Mouse (Mus musculus): Measurements from ENCODE around the gene Fbxw2. TPM values are rescaled to one million over a fixed set of nuclear protein-coding genes. Genes with fewer than 3 reads are reported as not detected.
"Not testable (repeated sequence)": the region's sequence is repeated elsewhere in the genome, so short reads cannot be mapped to it uniquely, and the experiment has no call there.

Fbxw2 gene
- polyA plus RNA-seq, 1 experiment: 73.5 TPM

DNA sequence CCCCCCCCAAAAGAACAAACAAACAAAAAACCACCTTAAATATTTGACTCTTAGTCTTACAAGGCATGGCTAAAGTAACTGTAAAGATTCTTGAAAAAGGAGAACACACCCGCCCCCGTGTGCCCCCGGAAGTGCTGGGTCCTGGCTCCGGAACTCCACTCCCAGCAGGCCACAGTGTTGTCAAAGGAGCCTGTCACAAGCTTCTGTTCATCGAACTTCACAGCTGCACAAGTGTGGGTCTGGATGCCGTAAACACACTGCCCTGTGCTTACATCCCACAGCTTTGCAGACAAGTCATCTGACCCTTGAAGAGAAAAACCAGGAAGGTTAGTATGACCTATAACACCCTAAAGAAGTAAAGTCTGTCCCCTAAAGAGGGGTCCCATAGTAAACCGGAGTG, 13.4 kb downstream of the Fbxw2 start:
- Histone ChIP-seq H3K4me1 (ENCODE audit: control insufficient read depth, insufficient read depth, low read length) (0 out of 2 replicates have a peak, but pooled peaks cover 3% of the 10 kb centered on the region), H3K4me3 (ENCODE audit: insufficient read depth, low read length) (no peak overlapping the region), H3K27ac (ENCODE audit: insufficient read depth, low read length) (no peak overlapping the region)
- no peak for TF ChIP-seq POLR2A (IDR thresholded peaks at IDR 0.05; ENCODE audit: low read depth, low read length)

GRCm38 (mm10) chr2:34810775-34811174, 15.3 kb downstream of the Fbxw2 start:
- H3K4me3 ChIP-seq (ENCODE audit: insufficient read depth, low read length): no peak overlapping the region
- no peak for TF ChIP-seq CTCF (IDR thresholded peaks at IDR 0.05; ENCODE audit: borderline replicate concordance, insufficient read depth, low read length)
- TF ChIP-seq POLR2A (IDR thresholded peaks at IDR 0.05; ENCODE audit: low read depth, low read length): no peak
- H3K27ac ChIP-seq (ENCODE audit: insufficient read depth, low read length): no peak overlapping the region
- 0 out of 2 replicates have a peak, but pooled peaks cover 3% of the 10 kb centered on the region for H3K4me1 ChIP-seq (ENCODE audit: control insufficient read depth, insufficient read depth, low read length)

GRCm38 (mm10) chr2:34809568-34809967, 16.5 kb downstream of the Fbxw2 start:
- H3K4me1 ChIP-seq (ENCODE audit: control insufficient read depth, insufficient read depth, low read length): peaks cover 8% of the 10 kb centered on the region; the same call in 1 of the 2 replicates
- TF ChIP-seq CTCF (IDR thresholded peaks at IDR 0.05; ENCODE audit: borderline replicate concordance, insufficient read depth, low read length) (no peak), POLR2A (IDR thresholded peaks at IDR 0.05; ENCODE audit: low read depth, low read length) (no peak)
- no peak overlapping the region for H3K4me3 ChIP-seq (ENCODE audit: insufficient read depth, low read length)
- no peak overlapping the region for H3K27ac ChIP-seq (ENCODE audit: insufficient read depth, low read length)

- TF ChIP-seq CTCF (IDR thresholded peaks at IDR 0.05; ENCODE audit: borderline replicate concordance, insufficient read depth, low read length) (no peak), POLR2A (IDR thresholded peaks at IDR 0.05; ENCODE audit: low read depth, low read length) (no peak)
- Histone ChIP-seq H3K27ac (ENCODE audit: insufficient read depth, low read length) (no peak overlapping the region), H3K4me1 (ENCODE audit: control insufficient read depth, insufficient read depth, low read length) (peaks cover 10% of the 10 kb centered on the region; the same call in 1 of the 2 replicates), H3K4me3 (ENCODE audit: insufficient read depth, low read length) (no peak overlapping the region)
Observed at GRCm38 (mm10) chr2:34808057-34808456, 18.1 kb downstream of the Fbxw2 start.

- TF ChIP-seq POLR2A (IDR thresholded peaks at IDR 0.05; ENCODE audit: low read depth, low read length) (no peak), CTCF (IDR thresholded peaks at IDR 0.05; ENCODE audit: borderline replicate concordance, insufficient read depth, low read length) (no peak)
- Histone ChIP-seq H3K27ac (ENCODE audit: insufficient read depth, low read length) (no peak overlapping the region), H3K4me3 (ENCODE audit: insufficient read depth, low read length) (no peak overlapping the region), H3K4me1 (ENCODE audit: control insufficient read depth, insufficient read depth, low read length) (peaks cover 10% of the 10 kb centered on the region; the same call in 1 of the 2 replicates)
Observed at GRCm38 (mm10) chr2:34805364-34805950, 20.7 kb downstream of the Fbxw2 start.

- H3K4me1 ChIP-seq (ENCODE audit: control insufficient read depth, insufficient read depth, low read length): peaks cover 10% of the 10 kb centered on the region; the same call in 1 of the 2 replicates
- H3K4me3 ChIP-seq (ENCODE audit: insufficient read depth, low read length): no peak overlapping the region
- TF ChIP-seq CTCF (IDR thresholded peaks at IDR 0.05; ENCODE audit: borderline replicate concordance, insufficient read depth, low read length): no peak
- no peak for TF ChIP-seq POLR2A (IDR thresholded peaks at IDR 0.05; ENCODE audit: low read depth, low read length)
- no peak overlapping the region for H3K27ac ChIP-seq (ENCODE audit: insufficient read depth, low read length)
Observed at GRCm38 (mm10) chr2:34804815-34805214, 21.3 kb downstream of the Fbxw2 start.

- no peak overlapping the region for H3K4me3 ChIP-seq (ENCODE audit: insufficient read depth, low read length)
- TF ChIP-seq CTCF (IDR thresholded peaks at IDR 0.05; ENCODE audit: borderline replicate concordance, insufficient read depth, low read length) (no peak), POLR2A (IDR thresholded peaks at IDR 0.05; ENCODE audit: low read depth, low read length) (no peak)
- no peak overlapping the region for H3K27ac ChIP-seq (ENCODE audit: insufficient read depth, low read length)
- peaks cover 10% of the 10 kb centered on the region; the same call in 1 of the 2 replicates for H3K4me1 ChIP-seq (ENCODE audit: control insufficient read depth, insufficient read depth, low read length)
Observed at GRCm38 (mm10) chr2:34804172-34804571, 21.9 kb downstream of the Fbxw2 start.

- Histone ChIP-seq H3K4me1 (ENCODE audit: control insufficient read depth, insufficient read depth, low read length) (peaks cover 10% of the 10 kb centered on the region; the same call in 1 of the 2 replicates), H3K27ac (ENCODE audit: insufficient read depth, low read length) (no peak overlapping the region), H3K4me3 (ENCODE audit: insufficient read depth, low read length) (peak overlapping the region; percentile 27)
- TF ChIP-seq CTCF (IDR thresholded peaks at IDR 0.05; ENCODE audit: borderline replicate concordance, insufficient read depth, low read length): no peak
Observed at GRCm38 (mm10) chr2:34803746-34804145, 22.4 kb downstream of the Fbxw2 start.

GRCm38 (mm10) chr2:34802565-34803245, 23.4 kb downstream of the Fbxw2 start:
- peak overlapping the region; percentile 66 for H3K4me3 ChIP-seq (ENCODE audit: insufficient read depth, low read length)
- peak overlapping the region; percentile 55 for H3K27ac ChIP-seq (ENCODE audit: insufficient read depth, low read length)
- not testable (repeated sequence) for H3K4me1 ChIP-seq (ENCODE audit: control insufficient read depth, insufficient read depth, low read length)
